Mouse (Mus musculus): ENCODE results near the gene Gas1. TPM values are rescaled to one million over a fixed set of nuclear protein-coding genes. Genes with fewer than 3 reads are reported as not detected.

Gene Gas1
- polyA plus RNA-seq (2012; rRNA removed), result 9.3 and 10.3 TPM in 2 replicates

GRCm38 (mm10) chr13:60177106-60177796 lies at the start of gene Gas1:
TSS of gene Gas1 (minus strand) at chr13:60177365.
- H3K27ac ChIP-seq (ENCODE audit: insufficient read depth, low read length), result peak within 1 kb of the TSS; percentile 61; the same call in 1 of the 2 replicates
- TF ChIP-seq POLR2A (IDR thresholded peaks at IDR 0.05; ENCODE audit: extremely low read depth, insufficient read depth, low read length), result peak; percentile 32; the same call in 1 of the 2 replicates
- no peak for TF ChIP-seq CTCF (IDR thresholded peaks at IDR 0.05; ENCODE audit: extremely low read depth, insufficient read depth, low read length)
- H3K4me1 ChIP-seq (ENCODE audit: control insufficient read depth, insufficient read depth, low read length), result no peaks in the 10 kb centered on the region
- H3K4me3 ChIP-seq (ENCODE audit: insufficient read depth, low read length), result peak within 1 kb of the TSS; percentile 38

DNA sequence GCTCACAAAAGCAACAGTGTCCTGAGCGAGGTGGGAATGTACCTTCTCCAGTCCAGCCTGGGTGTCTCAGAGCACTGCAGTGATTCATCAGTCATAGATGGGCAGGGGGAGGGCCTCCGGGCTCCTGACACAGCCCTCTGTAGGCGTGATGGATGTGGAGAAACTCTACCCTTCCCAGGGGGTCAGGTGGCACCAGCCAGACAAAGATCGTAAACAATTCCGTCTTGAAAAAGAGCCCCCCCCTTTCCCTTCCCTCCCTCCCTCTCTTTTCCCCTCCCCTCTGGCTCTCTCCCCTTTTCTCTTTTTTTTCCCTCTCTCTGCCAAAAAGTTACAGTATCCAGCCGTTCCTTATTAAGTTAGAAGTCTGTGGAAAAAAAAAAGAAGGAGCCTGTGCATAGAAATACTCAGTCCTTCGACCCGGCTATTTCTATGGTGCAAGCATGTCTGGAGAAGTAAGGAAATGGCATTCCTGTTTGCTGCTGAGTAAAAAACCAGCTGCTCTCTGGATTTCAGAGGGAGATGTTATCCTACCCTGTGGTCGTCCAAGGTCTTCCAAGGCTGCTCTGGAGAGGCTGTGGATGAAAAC lies 49.2 kb upstream of the Gas1 start:
- no peak overlapping the region for H3K4me3 ChIP-seq (ENCODE audit: insufficient read depth, low read length)
- TF ChIP-seq CTCF (IDR thresholded peaks at IDR 0.05; ENCODE audit: extremely low read depth, insufficient read depth, low read length) (no peak), POLR2A (IDR thresholded peaks at IDR 0.05; ENCODE audit: extremely low read depth, insufficient read depth, low read length) (no peak)
- no peak overlapping the region for H3K27ac ChIP-seq (ENCODE audit: insufficient read depth, low read length)
- H3K4me1 ChIP-seq (ENCODE audit: control insufficient read depth, insufficient read depth, low read length), result no peaks in the 10 kb centered on the region

DNA sequence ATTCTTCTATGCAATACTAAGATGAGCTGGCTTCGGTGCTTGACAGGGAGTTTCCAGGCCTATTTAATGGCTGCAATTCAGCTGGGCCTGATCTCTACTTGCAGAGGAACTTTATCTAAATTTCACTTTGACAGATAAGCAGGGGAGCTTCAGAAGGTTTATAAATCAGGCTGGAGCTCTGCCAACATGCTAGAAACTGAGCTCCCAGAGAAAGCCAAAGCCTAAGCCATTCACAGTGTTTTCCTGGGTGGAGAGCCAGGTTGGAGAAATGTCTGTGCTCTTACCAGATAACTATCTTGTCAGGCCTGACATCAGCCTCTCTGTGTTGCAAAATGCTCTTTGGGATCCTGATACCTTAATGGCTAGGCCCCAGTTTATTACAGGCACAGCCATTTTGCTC lies 48.6 kb upstream of the Gas1 start:
- Histone ChIP-seq H3K4me1 (ENCODE audit: control insufficient read depth, insufficient read depth, low read length) (no peaks in the 10 kb centered on the region), H3K4me3 (ENCODE audit: insufficient read depth, low read length) (no peak overlapping the region), H3K27ac (ENCODE audit: insufficient read depth, low read length) (no peak overlapping the region)
- no peak for TF ChIP-seq CTCF (IDR thresholded peaks at IDR 0.05; ENCODE audit: extremely low read depth, insufficient read depth, low read length)
- no peak for TF ChIP-seq POLR2A (IDR thresholded peaks at IDR 0.05; ENCODE audit: extremely low read depth, insufficient read depth, low read length)

- TF ChIP-seq CTCF (IDR thresholded peaks at IDR 0.05; ENCODE audit: extremely low read depth, insufficient read depth, low read length), result no peak
- TF ChIP-seq POLR2A (IDR thresholded peaks at IDR 0.05; ENCODE audit: extremely low read depth, insufficient read depth, low read length), result no peak
- Histone ChIP-seq H3K27ac (ENCODE audit: insufficient read depth, low read length) (no peak overlapping the region), H3K4me3 (ENCODE audit: insufficient read depth, low read length) (no peak overlapping the region), H3K4me1 (ENCODE audit: control insufficient read depth, insufficient read depth, low read length) (no peaks in the 10 kb centered on the region)
Measured at GRCm38 (mm10) chr13:60225276-60225675, 48.1 kb upstream of the Gas1 start.

GRCm38 (mm10) chr13:60223797-60224196 lies 46.6 kb upstream of the Gas1 start:
- no peak overlapping the region for H3K27ac ChIP-seq (ENCODE audit: insufficient read depth, low read length)
- TF ChIP-seq CTCF (IDR thresholded peaks at IDR 0.05; ENCODE audit: extremely low read depth, insufficient read depth, low read length), result no peak
- TF ChIP-seq POLR2A (IDR thresholded peaks at IDR 0.05; ENCODE audit: extremely low read depth, insufficient read depth, low read length), result no peak
- no peak overlapping the region for H3K4me3 ChIP-seq (ENCODE audit: insufficient read depth, low read length)
- no peaks in the 10 kb centered on the region for H3K4me1 ChIP-seq (ENCODE audit: control insufficient read depth, insufficient read depth, low read length)

DNA sequence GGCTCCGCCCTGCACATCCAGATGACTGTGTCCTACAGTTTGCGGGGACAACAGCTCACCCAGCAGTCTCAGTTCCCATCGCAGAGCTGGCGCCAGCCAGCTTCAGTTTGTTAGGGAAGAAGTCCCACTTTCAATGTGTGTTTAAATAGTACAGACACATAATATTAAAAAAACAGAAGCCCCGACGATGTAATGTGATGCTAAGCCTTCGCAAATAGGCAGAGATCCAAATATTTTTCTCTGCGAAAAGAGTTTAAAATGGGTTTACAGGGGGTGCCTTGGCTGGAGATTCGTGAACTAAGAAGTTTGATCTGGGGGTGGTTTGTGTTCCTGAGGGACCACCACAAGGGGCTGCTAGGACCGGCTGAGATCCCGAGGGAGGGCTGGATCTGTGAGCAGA lies 45.2 kb upstream of the Gas1 start:
- H3K4me3 ChIP-seq (ENCODE audit: insufficient read depth, low read length), result no peak overlapping the region
- no peak overlapping the region for H3K27ac ChIP-seq (ENCODE audit: insufficient read depth, low read length)
- no peaks in the 10 kb centered on the region for H3K4me1 ChIP-seq (ENCODE audit: control insufficient read depth, insufficient read depth, low read length)
- TF ChIP-seq POLR2A (IDR thresholded peaks at IDR 0.05; ENCODE audit: extremely low read depth, insufficient read depth, low read length) (no peak), CTCF (IDR thresholded peaks at IDR 0.05; ENCODE audit: extremely low read depth, insufficient read depth, low read length) (no peak)

DNA sequence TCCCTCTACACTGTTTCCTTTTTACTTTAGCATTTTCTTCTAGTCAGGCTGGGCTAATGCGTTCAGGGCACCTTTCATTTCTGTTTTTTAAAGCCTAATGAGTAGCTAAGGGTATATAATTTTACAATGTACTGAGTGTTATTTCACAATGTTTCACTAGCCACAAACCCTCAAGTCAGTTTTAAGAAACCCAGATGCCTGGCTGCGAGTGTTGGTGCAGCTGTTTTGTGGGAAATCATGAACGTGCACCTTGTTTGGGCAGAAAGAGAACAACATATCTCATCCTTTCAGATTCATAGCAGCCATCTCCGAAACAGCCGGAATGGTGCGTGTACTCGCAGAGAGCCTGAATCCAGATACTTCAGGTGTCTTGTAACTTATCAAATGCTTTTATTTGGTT lies 36.7 kb upstream of the Gas1 start:
- TF ChIP-seq POLR2A (IDR thresholded peaks at IDR 0.05; ENCODE audit: extremely low read depth, insufficient read depth, low read length), result no peak
- no peak for TF ChIP-seq CTCF (IDR thresholded peaks at IDR 0.05; ENCODE audit: extremely low read depth, insufficient read depth, low read length)
- H3K4me3 ChIP-seq (ENCODE audit: insufficient read depth, low read length), result no peak overlapping the region
- H3K4me1 ChIP-seq (ENCODE audit: control insufficient read depth, insufficient read depth, low read length), result no peaks in the 10 kb centered on the region
- no peak overlapping the region for H3K27ac ChIP-seq (ENCODE audit: insufficient read depth, low read length)

DNA sequence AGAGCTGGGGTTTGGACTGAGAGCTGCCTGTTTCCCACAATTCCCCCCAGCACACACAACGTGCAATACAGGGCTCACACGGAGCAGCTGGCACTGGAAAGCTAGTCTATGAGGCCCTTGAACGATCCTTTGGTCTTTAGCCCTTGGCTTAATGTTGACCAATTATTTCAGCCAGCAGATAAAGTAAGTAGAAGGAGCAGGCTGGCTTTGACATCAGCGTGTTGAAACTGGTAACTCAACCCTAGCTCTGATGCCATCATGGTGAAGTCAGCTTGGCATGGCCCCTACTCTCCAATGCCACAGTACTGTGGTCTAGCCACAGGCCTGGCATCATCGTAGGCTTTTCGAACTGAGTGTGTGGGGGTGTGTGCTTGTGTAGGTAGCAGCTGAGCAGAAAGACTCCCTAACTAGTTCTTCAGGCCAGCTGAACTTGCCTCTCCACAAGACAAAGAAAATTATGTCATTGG lies 30.0 kb upstream of the Gas1 start:
- no peak overlapping the region for H3K4me3 ChIP-seq (ENCODE audit: insufficient read depth, low read length)
- H3K27ac ChIP-seq (ENCODE audit: insufficient read depth, low read length), result no peak overlapping the region
- TF ChIP-seq CTCF (IDR thresholded peaks at IDR 0.05; ENCODE audit: extremely low read depth, insufficient read depth, low read length), result no peak
- TF ChIP-seq POLR2A (IDR thresholded peaks at IDR 0.05; ENCODE audit: extremely low read depth, insufficient read depth, low read length), result no peak
- H3K4me1 ChIP-seq (ENCODE audit: control insufficient read depth, insufficient read depth, low read length), result no peaks in the 10 kb centered on the region

DNA sequence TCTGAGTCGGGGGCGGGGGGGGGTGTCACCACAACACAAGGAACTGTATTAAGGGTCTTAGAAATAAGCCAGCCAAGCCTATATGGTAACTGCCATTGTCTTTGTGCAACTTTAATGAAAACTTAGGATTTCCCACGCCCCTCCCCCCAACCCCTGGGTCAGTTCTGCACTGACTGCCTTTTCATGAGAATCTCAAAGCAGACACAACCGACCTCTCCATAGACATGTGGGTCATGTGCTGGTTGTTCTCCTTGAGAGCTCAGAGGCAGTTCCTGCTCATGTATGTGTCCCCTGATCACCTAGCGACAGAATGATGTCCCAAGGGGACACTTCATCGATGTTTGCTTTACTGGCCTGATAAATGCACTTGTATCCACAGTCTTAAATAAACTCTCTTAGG lies 27.6 kb upstream of the Gas1 start:
- no peak for TF ChIP-seq CTCF (IDR thresholded peaks at IDR 0.05; ENCODE audit: extremely low read depth, insufficient read depth, low read length)
- TF ChIP-seq POLR2A (IDR thresholded peaks at IDR 0.05; ENCODE audit: extremely low read depth, insufficient read depth, low read length), result no peak
- H3K27ac ChIP-seq (ENCODE audit: insufficient read depth, low read length), result no peak overlapping the region
- no peaks in the 10 kb centered on the region for H3K4me1 ChIP-seq (ENCODE audit: control insufficient read depth, insufficient read depth, low read length)
- no peak overlapping the region for H3K4me3 ChIP-seq (ENCODE audit: insufficient read depth, low read length)

DNA sequence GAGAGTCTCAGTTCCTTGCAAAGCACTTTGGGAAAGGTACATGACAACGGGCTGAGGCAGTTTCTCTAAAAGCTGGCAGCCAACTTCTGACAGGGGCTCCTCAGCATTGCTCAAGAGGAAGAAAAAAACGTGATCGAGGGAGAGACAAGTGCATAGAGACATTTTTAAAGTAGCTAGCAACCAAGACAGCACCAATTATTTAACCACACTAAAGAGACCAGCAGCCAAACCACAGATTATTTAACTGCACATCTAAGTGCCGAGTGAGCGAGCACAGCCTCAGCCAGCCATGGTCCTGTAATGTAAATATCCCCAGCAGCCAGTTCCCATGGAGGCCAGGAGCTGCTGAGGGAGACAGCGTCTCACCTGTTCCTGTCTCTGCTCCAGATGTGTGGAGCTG lies 16.1 kb upstream of the Gas1 start:
- Histone ChIP-seq H3K4me3 (ENCODE audit: insufficient read depth, low read length) (no peak overlapping the region), H3K27ac (ENCODE audit: insufficient read depth, low read length) (no peak overlapping the region), H3K4me1 (ENCODE audit: control insufficient read depth, insufficient read depth, low read length) (no peaks in the 10 kb centered on the region)
- TF ChIP-seq CTCF (IDR thresholded peaks at IDR 0.05; ENCODE audit: extremely low read depth, insufficient read depth, low read length), result no peak
- no peak for TF ChIP-seq POLR2A (IDR thresholded peaks at IDR 0.05; ENCODE audit: extremely low read depth, insufficient read depth, low read length)

Data from cortical plate, adult 2 months (tissue).